Mouse (Mus musculus) lung, adult 10 weeks (tissue): Measurements from ENCODE around the gene Gm498. TPM values are rescaled to one million over a fixed set of nuclear protein-coding genes. Genes with fewer than 3 reads are reported as not detected.

Experiments
- polyA plus RNA-seq: library from polyadenylated mRNA; stranded (reverse); fragments of 350-450 nt; fragmentation: Illumina TruSeq; extraction: RNeasy Lipid Tissue Mini Kit (QIAGEN cat#74804); gene quantifications from one replicate; pipeline ENCODE4 v1.2.3, GENCODE M21; 2014; ENCODE audit warnings: low read depth, low replicate concordance; ENCODE audit not compliant: insufficient read depth

Gm498 gene
- polyA plus RNA-seq: not detected

GRCm38 (mm10) chr7:143866538-143866937 lies at the start of gene Gm498:
TSS of gene Gm498 (plus strand) at chr7:143866838.

DNA sequence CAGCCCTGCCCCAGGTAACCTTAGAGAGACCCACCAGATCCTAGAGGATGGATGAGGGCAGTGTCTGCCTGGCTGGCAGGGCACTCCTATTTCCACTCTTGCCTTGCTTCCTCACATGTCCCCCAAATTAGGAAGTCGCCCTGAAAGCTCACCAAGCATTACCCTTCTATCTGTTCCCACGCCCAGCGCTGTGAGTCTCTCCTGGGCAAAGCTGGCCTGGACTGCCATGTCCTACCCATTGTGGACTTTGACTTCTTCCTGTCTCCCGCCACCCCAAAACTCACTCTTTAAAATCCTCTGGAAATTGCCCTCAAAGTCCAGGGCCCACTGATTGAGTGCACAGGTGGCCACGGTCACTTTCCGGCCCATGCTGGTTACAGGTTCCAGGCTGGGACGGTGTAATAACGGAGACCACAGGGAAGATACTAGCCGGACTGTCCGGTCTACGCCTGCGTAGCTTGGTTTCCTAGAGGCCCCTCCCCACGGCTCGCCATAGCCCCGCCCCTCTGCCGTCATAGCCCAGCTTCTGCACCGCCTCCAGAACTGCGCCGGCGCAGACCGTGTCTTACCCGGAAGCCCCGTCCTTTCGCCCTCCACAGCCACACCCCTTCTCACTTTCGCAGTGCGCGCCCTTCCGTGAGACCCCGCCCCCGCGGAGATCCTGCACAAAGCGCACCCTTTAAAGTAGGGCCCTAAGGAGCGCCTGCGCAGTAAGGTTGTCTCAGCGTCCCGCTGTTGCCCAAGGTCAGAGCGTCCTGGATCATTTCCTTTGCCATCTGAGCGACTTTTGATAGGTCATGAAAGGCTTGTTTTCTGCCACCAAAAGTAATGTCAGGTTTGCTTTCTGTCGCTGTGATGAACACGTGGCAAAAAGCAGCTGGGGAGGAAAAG lies 44.0 kb upstream of the Gm498 start, which contains the start of the genes Nadsyn1 and Dhcr7:
Nadsyn1 (minus strand) TSS at position 475 of the 891 bp plus-strand sequence.
Dhcr7 (plus strand) TSS at position 771 of the 891 bp plus-strand sequence.

Other genes starting within 250 kb of the Gm498 start
- 1.9 TPM for gene Tnfrsf26, start 238.1 kb upstream of the Gm498 start, polyA plus RNA-seq
- 3.9 TPM for gene Tnfrsf22, start 217.2 kb upstream of the Gm498 start, polyA plus RNA-seq
- gene Tnfrsf23, start 181.0 kb upstream of the Gm498 start, polyA plus RNA-seq: 0.94 TPM
- gene Osbpl5, start 109.9 kb upstream of the Gm498 start, polyA plus RNA-seq: 34.8 TPM
- not detected for gene Mrgprg, start 99.8 kb upstream of the Gm498 start, polyA plus RNA-seq
- gene Mrgpre, start 82.3 kb upstream of the Gm498 start, polyA plus RNA-seq: 0.99 TPM
- gene Nadsyn1, start 44.0 kb upstream of the Gm498 start, polyA plus RNA-seq: 4.2 TPM
- gene Dhcr7, start 43.7 kb upstream of the Gm498 start, polyA plus RNA-seq: 9.8 TPM
- 0.81 TPM for gene Shank2, start 135.1 kb downstream of the Gm498 start, polyA plus RNA-seq